Mouse (Mus musculus): ENCODE data around the gene Astn1. TPM values are rescaled to one million over a fixed set of nuclear protein-coding genes. Genes with fewer than 3 reads are reported as not detected.

Gene Astn1
- total RNA-seq, 4 experiments from 2014 or later: 166 to 188 (median 173) TPM

DNA sequence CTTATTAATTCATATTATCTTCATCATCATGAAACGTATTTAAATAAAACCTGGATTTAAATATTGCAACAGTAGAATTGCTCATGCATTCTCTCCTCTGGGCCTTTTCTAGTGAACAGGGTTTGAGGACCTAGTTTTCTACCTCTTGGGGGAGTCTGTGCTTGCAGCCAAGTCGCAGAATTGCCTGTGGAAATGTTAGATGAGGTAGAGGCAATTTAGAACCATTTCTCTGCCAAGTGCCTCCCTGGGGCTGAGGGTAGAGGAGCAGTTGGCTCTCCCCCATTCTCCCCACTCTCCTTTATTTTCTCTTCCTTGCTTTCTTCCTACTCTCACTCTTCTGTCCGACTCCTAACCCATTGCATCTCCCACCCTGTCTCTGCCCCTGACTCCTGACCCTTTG, 49.1 kb downstream of the Astn1 start:
- DNase-seq (ENCODE audit: low spot score in 2 of 2): no peak

DNA sequence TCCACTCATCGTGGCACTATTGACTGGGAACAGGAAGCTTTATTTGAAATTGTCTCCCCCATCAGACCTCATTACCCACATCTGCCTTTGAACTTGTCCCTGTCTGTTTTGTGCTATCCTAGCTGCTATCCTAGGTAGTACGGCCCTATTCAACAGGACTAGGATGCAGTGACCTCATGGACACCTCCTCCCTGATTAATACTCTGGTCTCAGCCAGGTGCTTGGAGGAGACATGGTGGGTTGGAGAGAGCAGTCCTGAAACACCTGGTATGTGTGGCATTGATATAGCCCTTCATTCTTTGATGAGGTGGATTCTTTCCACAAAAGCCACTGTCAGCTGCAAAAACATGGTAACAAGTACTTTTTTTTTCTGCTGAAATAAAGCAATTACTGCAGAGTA, 52.1 kb downstream of the Astn1 start:
- DNase-seq (ENCODE audit: low spot score in 2 of 2): no peak

DNA sequence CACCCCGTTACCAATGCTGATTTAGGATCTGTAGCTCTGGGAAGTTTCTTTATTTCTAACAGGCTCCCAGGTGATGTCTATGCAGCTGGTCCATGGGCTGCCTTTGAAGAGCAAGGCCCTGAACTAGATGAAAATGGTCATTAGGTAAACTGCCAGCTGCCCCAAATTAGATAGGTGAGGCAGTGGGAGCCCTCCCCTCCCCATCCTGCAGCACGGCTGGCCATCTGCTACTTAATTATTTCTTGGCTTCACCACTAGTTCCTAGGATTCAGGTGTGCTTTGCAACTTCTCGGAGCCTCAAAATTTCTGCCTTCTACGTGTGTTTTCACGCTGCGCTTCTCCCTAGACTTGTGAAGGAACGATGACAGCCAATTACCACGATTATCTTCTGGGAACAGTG, 59.4 kb downstream of the Astn1 start:
- DNase-seq (ENCODE audit: low spot score in 2 of 2): no peak

DNA sequence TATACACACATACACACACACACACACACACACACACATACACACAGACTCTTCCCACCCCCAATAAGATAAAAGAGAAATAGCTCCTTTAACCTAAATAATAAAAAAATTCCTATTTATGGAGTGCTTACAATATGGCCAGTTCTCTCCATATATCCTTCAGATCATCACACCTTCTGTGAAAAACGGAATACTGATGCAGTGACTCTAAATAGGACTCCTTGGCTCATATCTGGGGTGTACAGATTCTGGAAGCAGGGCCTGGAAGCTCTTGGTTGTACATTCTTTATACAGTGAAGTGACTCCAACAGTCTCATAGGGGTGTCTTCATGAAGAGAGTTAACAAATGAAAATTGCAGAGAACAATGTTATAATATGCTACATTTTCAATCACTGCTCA, 60.7 kb downstream of the Astn1 start:
- DNase-seq (ENCODE audit: low spot score in 2 of 2): no peak

DNA sequence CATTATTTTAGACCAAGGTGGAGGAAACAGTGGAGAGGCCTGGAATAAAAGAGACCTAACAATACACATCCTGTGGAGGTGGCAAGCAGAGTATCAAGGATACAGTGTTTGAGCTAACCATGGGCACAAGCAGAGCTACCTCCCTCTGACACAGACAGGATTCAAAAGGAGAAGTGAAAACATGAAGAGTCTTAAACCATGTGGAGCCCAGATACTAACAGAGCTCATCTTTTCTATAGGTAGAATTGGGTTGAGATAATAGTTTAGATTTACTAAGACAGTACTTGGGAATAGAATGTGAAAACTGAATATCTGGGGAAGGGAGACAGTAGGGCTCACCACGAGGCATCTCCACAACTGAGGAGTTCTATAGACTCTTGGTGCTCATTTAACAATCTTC, 84.0 kb downstream of the Astn1 start:
- no peak for DNase-seq (ENCODE audit: low spot score in 2 of 2)

DNA sequence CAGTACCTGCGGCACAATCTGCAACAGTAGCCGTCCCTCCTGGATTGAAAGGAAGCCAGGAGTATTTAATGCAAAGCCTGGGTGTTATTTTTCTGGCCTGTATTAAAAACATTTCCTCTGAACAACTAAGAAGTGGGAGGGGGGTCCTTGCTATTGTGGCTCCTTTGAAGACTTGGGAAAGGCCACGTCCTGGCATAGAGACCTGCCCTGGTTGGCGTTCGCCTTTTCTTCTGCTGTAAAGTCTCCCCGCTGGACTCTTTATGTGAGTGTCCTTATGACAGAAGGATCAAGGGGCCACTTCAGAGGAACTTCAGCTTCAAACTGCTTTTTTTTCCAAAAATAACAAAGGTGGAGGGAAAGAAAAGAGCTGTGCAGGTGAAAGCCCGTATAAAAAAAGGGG, 85.9 kb downstream of the Astn1 start:
- no peak for DNase-seq (ENCODE audit: low spot score in 2 of 2)

DNA sequence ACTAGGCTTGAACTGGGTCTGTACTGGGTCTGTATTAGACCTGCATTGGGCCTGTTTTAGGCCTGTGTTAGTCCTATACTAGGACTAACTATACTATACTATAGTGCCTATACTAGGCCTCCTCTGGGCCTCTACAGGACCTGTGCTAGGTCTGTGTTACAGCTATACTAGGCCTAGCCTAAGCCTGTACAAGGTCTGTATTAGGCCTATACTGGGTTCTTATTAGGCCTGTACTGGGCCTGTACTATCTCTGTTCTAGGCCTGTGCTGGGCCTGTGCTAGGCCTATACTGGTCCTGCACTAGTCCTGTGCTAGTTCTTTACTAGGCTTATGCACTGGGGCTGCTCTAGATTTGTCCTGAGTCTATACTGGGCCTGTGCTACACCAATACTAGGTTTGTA, 90.6 kb downstream of the Astn1 start:
- no peak for DNase-seq (ENCODE audit: low spot score in 2 of 2)

DNA sequence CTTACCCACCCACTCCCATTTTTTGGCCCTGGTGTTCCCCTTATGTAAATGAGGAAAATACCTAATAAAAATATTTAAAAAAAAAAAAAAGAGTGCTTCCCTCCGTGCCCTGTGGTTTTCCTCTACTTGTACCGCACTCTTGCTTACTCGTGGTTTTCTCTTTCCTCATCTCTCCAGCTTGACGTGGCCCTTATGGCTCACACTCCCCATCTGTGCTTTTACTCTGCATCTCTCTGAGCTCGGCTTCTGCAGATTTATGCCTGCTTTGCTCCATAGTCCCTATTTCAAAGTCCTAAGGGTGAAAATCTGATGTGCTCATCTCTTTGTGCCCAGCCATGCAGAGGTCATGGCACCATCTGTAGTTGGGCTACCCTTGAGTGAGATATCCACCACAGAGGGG, 91.5 kb downstream of the Astn1 start:
- DNase-seq (ENCODE audit: low spot score in 2 of 2): peak in 1 of 2 experiments; percentile 20

DNA sequence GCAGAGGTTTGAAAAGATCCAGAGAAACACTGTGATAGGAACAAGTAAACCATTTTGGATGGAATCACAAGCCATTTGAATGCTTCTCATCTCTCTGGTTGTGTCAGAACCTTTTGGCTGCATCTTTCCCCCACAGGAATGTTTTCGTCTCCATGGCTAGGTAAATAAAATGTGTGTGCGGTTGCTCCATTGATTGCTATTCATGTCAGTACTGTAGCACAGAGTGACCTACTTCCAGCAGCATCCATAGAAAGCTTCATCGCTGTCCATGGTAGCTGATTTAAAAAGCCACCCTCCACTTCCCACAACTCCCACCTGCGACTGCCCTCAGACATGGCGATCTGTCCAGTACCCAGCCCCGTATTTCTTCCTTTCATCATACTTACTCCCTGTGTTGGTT, 101.9 kb downstream of the Astn1 start:
- no peak for DNase-seq (ENCODE audit: low spot score in 2 of 2)

DNA sequence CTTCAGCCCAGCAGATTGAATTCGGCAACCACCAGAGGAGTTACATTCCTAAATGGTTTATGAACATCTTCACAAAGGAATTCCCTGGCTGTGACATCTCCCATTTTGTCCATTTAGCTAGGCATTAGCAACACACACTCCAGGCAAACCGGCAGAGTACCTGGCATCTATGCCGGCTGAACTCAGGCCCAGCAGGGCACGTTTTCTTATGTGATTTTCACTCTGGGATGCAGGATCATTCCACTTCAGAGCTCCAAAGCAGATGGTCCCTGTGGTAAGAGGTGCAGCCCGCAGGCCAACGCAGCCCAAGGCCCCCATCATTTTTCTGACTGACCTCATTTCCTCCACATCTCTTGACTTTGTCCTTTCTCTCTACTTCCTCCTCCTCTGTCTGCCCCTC, 103.2 kb downstream of the Astn1 start:
- DNase-seq (ENCODE audit: low spot score in 2 of 2): no peak

DNA sequence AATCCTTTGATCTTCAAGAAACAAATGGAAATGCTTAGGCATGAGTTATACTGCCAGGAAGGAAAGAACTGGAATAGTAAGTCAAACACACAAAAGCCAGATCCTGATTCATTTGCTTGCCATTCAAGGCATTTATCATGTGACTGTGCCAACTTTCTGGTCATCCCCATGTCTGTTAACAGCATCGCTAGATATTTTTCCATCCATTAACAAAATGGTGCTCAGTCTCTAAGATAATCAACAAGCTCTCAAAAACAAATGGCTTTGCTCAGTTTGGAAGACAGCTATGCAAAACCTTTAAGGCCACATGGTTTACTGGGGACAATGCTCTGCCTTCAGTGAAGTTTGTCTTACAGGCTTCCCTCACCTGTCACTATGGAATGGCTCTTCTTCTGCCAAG, 115.8 kb downstream of the Astn1 start:
- DNase-seq (ENCODE audit: low spot score in 2 of 2): no peak

DNA sequence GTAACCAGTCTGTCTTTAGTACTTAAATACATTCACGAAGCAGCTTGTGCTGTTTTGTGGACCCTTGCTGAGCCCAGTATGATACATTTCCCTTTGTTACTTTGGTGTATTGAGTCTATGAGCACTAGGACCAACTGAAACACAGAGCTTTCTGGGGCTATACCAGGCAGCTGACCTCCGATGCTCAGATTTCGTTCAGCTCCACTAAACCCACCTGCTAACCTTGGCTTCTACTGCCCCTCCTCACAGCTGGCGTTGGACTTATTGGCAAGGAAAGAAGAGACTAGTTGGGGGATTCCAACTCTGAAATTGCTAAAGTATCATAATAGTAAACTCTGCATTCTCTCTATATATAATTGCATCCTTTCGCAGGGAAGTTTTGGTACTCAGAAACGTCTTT, 118.2 kb downstream of the Astn1 start:
- no peak for DNase-seq (ENCODE audit: low spot score in 2 of 2)

DNA sequence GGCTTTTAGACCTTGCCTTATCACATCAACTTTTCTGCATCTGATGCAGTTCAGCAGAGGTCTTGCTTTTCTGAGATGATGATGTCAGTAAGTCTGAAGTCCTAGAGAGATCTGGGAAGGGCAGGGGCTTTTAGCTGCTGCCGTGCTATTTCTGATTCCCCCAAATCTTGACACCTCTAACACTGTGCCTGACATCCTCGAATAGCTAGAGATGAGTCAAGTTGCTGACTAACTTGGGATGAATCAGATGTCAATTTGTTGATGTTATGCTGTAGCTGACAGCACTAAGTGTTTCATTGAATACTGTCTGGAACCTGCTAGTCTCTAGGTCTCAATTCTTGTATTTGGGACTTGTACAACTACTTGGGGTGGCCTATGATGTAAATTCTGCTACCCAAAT, 121.7 kb downstream of the Astn1 start:
- DNase-seq (ENCODE audit: low spot score in 2 of 2): no peak

DNA sequence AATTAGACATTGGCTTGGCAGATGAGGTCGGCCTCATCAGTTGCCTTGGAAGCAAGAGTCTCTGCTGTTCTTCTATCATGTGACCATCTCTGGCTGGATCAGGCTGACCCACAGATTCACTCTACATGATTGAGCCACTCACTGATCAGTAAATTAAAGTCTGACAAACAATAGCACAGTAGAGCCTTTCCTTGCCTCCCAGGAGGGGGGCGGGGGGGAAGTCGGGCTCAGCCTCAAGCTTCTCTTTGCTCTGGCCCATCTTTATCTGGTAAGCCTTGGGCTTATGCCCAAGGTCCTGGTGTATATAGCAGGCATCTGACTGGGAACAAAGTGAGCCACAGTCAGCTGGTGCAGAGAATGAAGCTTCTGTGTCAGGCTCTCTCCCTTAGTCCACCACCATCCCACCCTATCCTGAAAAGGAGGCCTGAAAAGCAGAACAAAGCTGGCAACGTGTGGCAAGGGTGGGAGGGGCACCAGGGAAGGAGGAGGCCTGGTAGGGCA, 127.5 kb downstream of the Astn1 start:
- no peak for DNase-seq (ENCODE audit: low spot score in 2 of 2)

DNA sequence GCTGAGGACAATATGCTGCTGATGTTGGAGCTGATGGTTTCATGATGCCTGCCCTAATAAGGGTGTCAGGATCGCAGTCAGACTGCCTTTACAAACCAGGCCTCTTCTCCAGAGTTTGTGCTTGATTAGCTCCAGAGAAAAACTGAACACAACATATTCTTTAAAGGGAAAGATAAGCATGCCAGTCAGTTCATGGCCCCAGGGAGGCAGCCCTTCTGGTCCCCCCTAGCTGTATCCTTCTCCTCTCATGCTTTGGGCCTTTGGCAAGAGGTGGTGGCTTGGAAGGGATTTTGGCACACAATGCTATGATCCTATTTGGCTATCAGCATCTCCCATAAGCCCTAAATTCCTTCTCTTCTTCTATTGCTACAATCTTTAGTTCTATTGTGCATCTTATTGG, 128.1 kb downstream of the Astn1 start:
- no peak for DNase-seq (ENCODE audit: low spot score in 2 of 2)

DNA sequence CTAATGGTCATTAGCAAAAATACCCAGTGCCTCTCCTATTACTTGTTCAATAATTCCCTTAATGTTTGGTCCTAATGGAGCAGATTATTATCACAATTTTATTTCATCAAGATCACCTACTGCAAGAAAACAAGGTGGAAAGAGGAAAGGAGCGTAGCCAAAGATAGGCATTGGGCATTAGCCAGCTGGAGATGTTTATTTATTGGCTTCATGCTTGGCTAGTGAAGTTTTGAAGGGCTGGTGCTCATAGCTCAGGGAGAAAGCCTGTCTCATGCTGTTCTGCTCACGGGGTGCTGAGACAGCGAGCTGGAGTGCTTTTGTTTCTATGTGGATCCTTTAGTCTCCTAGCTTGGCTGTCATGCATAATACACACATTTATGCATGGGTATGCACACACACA, 131.2 kb downstream of the Astn1 start:
- no peak for DNase-seq (ENCODE audit: low spot score in 2 of 2)

DNA sequence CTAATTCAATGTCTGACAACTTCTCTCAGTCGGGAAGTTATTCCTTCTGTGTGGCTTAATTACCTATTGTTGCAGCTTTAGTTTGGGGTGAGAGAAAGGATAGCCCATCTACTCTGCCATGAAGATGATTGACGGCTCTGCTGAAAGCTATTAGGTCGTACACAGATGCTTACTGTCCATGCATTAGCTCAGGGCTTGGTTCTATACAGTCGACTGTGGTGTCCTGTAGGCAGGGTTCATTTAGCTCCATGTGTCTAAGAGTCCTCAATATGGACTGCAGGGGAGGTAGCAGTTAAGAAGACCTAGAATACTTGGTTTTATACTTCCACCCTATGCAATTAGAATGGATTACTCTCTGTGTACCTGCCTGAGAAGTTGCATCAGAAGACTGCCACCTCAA, 138.1 kb downstream of the Astn1 start:
- DNase-seq (ENCODE audit: low spot score in 2 of 2): no peak

DNA sequence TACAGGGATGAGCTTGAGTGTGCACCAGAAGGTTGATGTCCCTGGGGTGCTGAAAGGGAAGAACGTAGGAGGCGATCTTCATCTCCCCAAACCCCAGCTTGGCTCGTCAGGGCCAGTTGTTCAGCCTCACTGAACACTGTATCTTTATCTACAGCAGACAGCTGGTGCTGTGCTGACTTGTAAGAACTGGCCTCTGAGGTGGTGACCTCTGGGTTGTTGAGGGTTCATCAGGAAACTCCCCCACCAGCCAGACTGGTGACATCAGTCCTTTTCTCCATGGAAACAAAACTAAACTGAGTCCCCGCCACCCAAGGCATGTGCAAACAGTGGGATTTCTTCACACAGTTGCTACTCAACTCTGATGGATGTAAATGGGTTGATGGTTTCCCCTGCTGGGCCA, 138.9 kb downstream of the Astn1 start:
- no peak for DNase-seq (ENCODE audit: low spot score in 2 of 2)

DNA sequence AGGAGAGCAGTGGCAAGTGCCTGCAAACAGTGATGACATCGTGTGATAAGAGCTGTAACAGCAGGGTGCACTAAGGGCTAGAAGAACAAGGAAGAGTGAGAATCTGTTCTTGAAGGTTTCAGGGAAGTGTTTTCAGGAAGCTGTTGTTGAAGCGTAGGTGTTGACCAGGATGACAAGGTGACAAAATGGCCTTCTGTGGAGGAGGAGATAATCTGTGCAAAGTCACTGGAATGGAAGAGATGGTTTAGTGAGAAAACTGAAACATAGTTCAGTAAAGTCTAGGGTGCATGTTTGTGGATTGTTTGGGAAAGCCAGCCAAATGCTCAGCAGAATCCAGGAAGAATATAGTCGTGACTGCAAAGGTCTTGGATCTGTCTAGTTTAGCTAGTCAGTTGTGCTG, 145.5 kb downstream of the Astn1 start:
- DNase-seq (ENCODE audit: low spot score in 2 of 2): no peak

DNA sequence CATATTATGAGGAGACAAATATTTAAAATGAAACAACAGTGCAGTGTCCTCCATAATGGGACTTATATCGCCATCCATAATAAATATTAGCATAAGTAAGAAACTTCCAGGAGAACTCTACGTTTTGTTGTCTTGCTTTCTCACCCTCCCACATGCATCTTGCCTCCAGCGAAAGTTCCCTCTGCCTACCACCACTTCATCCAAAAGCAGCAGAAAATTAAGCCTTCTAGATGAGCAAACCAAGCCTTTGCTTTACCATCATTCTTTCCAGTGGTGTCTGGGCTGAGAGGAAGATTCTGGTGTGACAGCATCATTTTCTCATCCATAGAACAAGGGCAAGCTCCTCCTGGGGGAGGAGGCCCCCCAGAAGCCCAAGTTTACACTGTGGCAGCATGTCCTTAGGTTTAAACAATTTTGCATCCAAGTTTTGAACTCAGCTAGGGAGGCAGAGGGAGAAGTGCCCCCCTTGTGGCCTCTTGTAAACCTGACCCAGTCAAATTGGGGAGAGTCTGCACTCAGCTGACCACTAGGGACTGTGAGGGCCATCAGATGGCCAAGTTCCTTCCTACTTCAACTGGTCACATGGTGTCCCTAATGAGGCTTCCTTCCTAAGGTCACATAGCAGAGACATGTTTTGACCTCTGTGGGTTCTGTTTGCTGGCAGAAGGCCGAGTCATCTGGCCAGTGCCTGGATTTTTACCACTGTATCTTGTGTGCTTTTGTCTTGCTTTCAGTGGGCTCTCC, 147.2 kb downstream of the Astn1 start:
- DNase-seq (ENCODE audit: low spot score in 2 of 2): no peak

DNA sequence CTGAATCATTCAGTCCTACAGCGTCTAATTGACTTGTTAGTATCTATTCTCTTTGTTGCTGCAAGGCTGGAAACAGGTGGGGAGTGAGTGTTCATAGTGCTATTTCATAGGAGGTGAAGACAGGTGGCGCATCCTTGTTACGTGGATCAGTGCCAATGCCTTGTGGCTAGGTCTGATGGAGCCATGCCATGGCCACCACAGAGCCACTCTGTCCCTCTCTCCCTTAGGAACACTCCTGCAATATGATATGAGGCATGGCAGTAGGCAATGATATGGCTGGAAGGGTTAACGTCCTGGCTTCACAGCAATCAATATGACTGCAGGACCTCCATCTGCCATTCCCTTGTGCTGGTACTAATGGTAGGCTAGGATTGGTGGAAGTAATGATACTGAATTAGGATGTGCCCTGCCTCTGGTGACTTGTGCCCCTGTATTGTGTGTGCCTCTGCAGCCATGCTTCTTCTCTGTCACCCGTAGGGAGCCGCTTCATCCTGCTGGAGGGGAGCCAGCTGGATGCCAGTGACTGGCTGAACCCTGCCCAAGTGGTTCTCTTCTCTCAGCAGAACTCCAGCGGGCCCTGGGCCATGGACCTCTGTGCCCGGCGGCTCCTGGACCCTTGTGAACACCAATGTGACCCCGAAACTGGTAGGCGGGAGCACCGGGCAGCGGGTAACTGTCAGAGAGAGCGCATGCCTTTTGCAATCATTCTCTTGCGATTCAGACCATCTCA, 148.6 kb downstream of the Astn1 start:
- DNase-seq (ENCODE audit: low spot score in 2 of 2): peak; percentile 40 to 45

DNA sequence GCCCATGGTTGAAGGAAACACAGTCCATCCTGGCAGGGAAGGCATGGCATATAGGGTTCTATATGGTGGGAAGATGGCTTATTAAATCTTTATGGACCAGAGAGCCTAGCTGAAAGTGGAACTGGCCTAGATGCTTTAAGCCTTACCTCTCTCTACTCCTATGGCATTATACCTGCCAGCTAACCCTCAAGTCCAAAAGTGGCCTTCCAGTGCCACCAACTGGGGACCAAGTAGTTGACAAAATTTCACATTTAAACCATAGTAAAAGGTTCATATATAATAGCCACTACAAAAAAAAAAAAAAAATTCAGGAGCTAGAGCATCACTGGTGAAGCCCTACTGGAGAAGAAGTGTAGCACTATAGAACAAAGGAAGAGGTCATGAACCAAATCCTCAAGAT, 150.0 kb downstream of the Astn1 start:
- DNase-seq (ENCODE audit: low spot score in 2 of 2): no peak

DNA sequence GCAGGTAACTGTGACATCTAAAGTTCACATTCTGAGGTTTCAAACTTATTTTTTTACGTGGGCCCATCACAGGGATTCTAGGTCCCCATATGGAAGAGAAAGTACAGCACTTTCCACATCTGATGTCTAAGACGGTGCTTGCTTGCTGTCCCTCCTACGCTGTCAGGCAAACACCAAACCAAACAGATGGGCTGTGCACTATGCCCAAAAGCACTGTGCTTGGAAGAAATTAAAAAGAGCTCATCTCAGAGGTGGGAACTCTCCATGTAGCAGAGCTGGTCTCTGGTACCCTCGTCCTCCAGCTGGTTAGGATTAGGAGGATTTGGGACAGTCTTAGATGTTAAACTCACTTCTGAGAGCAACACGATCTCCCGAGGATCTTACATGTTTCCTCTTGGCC, 150.6 kb downstream of the Astn1 start:
- DNase-seq (ENCODE audit: low spot score in 2 of 2): peak; percentile 73 to 83
